Mouse (Mus musculus) mesoderm, embryonic 11.5 days (tissue): ENCODE data around the gene Prrx2.

Experiments
- DNase-seq: peaks from one replicate; pipeline ENCODE4 v3.0.0-alpha.2; 2012; ENCODE audit warnings: low read depth, low spot score

The Prrx2 gene

GRCm38 (mm10) chr2:30823385-30824153, 11.2 kb upstream of the Prrx2 start:
- no peak for DNase-seq

DNA sequence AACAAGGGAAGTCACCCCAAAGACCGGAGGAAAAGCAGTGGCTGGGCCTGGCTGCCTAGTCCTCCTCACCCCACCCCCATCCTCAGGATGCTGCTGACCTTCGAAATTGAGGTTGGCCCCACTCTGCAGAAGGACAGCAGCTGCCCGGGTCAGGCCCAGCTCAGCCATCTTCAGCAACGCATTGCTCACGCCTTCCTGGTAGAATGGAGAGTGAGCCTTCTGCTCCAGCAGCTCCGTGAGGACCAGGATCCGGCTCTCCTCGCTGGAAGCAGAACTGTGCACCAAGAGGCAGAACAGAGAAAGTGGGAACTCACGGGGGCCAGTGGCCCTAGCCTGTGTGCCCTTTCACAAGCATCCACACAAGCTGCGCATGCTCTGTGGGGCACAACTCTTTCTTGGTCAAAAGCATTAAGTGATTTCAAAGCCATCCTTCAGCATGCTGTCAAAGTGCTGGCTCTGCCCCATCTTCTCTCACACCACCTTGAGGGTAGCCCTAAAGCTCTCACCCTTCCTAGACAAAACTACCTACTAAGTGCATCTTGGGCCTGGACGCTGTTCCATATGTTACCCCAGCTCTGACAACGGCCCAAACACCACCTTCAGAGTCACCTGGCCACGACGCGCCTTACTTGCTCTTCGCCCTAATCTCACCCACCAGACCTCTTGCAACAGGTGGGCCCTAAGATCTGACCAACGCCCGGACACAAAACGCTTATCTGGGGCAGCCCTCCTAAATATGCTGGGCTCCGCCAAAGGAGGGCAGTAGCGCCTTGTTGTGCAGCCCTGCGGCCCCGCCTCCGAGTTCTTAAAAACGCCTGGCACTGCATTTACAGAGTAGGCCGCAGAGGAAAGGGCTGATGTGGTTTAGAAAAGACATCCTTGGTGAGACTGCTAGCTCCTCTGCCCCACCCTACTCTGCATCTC, 7.7 kb upstream of the Prrx2 start:
- peak; percentile 54 for DNase-seq

DNA sequence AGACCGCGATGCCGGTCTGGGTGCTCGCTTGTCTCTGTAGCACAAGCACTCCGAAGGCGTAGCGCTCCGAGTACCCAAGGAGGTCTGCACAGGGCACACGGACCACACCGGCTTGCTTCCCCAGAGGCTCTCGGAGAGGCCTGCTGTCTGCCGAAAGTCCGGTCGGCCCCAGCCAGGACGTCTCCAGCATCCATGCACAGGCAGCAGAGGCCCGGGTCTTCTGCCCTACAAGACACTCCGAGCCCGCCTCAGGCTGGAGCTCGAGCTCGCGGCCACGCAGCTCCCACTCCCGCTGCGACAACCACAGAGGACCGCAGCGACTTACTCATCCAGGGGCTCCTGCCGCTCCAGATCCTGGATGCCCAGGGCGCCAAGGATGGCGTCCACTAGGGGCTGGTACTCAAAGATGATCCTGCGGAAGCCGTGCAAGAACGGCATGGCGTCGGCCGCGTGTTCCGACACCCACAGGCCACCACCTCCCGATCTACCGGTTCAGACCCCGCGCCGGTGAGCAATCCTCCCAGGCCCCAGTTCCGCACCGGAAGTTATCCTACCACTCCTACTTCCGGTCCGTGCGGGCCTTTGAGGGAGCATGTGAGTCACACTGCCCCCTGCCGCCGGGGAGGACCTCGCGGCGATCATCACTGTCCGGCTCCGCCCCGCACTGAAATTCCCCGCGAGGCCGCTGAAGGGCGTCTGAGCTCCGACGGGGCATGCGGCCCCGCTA, 6.9 kb upstream of the Prrx2 start:
- DNase-seq: peak; percentile 97

DNA sequence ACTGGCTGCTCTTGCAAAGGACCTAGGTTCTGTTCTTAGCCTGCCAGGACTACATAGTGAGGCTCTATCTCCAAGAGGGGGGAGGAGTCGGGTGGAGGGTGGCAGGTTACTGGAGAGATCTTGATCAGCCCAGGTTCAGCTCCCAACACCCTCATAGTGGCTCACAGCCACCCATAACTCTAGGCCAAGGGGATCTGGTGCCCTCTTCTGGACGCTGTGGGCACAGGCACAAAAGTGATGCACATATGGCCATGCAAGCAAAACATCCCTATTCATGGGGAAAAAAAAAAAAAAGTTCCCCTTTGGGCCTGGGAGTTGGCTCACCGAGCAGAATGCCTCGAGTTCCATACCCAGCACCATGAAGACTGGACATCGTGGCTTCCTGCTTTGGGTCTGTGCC, 5.5 kb upstream of the Prrx2 start:
- DNase-seq: no peak

GRCm38 (mm10) chr2:30830283-30830795, 4.4 kb upstream of the Prrx2 start, which contains the start of gene Asb6:
Asb6 (minus strand) TSS chr2:30830333.
- peak; percentile 60 for DNase-seq

DNA sequence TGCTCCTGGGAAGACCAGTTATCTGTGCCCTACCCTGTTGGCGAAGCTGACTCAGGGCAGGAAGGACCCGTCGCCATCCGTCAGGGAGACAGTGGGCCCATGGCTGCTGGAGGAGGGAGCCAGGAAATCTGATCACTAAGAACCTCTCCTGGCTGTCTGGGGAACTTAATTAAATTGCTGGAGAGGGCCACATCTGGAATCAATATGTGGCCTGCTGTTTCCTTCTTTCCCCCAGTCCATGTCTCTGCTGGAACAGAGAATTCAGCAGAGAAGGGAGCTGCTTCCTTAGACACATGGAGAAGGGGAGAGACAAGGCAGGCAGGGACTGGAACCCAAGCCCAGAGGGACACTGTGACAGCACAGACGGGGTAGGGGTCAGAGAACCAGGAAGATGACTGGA, 1.1 kb upstream of the Prrx2 start:
- DNase-seq: peak; percentile 73

DNA sequence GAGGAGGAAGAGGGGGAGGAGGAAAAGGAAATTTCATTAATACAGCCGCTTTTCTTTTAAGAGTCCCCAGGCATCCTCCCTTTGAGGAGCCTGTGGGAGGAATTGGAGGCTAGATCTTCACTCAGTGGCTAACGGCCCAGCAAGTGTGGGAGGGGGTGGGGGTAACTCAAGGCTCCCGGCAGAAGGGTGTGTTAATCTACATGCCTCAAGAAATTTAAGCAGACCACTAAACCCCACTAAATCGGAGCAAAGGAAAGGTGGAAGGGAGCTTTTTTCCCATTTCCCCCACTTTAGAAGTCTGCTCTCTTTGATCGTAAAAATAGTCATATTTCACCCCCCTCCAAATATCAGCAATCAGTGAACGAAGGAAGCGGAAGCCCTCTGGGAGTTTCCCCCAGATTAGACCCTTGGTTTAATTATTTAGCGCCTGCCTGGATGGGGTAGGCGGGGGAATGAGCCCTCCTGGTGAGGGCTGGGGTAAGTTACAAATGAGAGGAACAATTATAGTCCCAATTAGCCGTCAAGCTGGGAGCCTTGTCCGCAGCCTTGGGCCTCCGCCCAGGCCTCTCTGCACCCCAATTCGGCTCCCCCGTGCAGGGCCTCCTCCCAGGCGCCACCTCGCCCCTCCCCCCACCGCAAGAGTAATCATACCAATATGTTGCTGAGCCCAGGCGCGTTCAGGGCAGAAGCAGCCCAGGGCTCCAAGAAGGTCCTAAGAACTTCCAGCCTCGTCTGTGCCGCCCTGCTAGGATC, 1.6 kb downstream of the Prrx2 start:
- no peak for DNase-seq

DNA sequence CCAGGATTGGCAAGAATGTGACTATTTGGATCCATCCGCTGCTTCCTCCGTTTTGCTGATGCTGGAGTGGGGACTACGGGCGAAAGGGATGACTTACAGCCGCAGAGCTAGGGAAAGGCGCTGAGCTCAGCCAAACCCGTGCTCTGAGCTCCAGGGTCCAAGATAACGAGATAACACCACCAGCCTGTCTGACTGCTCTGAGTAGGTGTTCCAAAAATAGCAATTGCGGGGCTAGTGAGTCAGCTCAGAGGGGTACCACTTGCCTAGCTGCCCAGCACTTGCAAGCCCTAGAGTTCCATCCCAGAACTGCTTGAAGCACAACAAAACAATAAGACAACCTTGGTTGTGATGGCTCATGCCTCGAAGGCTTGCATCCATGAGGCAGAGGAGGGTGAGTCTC, 7.8 kb downstream of the Prrx2 start:
- no peak for DNase-seq

DNA sequence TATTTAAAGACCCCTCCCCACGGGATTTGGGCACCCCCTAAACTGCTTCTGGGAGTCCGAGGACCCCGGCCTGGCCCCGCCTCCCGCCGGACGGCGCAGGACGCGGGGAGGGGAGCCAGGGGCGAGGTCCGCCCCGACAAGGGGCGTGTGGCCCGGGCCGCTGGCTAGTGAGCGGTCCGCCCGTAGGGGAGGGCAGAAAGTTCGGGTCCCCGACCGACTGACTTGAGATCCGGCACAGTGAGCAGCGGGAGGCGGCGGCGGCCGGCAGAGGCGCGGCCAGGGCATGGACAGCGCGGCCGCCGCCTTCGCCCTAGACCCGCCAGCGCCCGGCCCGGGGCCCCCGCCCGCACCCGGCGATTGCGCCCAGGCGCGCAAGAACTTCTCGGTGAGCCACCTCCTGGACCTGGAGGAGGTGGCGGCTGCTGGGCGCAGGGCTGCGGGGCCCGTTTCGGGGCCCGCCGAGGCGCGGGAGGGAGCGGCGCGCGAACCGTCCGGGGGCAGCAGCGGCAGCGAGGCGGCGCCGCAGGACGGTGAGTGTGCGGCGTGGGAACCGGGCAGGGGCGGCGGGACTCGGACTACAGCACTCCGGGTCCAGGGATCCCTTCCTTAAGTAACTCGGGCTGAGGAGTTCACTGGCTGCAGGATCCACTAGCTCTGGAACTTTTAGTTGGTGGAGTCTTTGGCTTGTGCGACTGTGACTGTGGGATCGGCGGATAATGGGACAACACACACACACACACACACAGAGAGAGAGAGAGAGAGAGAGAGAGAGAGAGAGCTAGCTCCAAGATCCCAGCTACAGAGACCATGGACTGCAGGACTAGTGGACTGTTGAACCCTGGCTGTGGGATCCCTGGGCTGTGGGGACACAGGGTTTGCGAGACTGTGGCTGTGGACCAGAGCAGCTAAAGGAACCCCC, 10.6 kb downstream of the Prrx2 start:
- no peak for DNase-seq

- no peak for DNase-seq
Observed at GRCm38 (mm10) chr2:30846236-30846635, 11.5 kb downstream of the Prrx2 start.

DNA sequence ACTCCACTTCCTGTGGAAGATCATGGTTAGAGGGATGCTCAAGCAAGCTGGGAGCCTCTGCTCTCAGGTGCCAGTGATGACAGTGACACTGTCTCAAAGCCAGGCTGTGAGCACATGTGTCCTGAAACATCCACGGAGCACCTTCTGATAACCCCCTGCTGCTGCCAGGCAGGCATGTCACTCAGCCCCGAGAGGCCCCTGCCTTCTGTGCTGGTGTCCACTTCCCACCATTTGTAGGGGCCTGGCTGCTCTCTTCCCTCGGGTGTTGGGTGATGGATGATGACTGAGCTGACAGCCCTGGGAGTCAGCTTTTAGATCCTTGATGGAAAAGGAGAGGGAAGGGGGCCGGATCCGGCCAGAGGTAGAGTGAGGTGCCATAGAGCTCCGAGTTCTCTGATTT, 12.0 kb downstream of the Prrx2 start:
- no peak for DNase-seq

DNA sequence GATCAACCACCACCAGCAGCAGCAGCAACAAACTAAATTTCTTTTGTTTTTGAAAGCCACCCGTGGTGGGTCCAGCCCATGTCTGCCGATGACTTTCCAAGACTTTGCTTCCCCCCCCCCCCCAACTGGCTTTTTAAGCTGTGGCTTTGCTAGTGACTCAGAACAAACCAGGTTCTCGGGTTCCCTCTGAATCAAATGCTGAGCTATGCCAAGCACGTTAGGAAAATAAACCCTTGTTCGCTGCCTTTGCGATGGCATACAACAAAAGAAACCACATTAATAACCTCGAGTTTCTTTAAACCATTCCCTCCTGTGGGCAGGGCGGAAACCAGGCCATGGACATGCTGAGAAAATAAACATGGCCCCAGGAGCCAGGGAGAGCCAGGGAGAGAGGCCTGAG, 13.4 kb downstream of the Prrx2 start:
- DNase-seq: no peak

- DNase-seq: no peak
Observed at GRCm38 (mm10) chr2:30850581-30850980, 15.8 kb downstream of the Prrx2 start.

DNA sequence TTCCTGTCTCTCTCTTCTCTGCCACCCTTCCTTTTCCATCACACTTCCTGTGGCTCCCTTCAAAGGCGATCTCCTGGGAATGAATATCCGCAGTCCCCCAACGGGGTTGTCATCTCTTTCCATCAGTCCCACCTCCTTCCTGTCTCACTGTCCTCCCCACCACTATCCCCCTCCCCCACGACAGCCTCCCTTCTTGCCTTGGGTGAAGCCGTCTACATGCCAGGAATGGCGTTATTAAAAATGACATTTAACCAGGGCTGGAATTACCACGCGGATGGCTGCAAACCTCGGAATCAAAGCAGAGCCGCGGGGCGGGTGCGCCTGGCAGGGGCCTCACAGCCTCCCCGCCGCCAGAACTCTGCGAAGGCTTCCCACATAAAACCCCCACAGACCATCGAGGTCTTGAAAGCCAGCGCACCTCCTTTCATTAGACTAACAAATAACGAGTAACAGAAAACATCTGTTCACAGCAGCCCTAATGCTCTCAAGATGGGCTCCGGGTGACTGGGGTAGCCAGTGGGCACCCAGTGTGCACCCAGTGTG, 18.1 kb downstream of the Prrx2 start:
- no peak for DNase-seq

GRCm38 (mm10) chr2:30857076-30857475, 22.3 kb downstream of the Prrx2 start:
- DNase-seq: no peak

- no peak for DNase-seq
Observed at GRCm38 (mm10) chr2:30859782-30860181, 25.0 kb downstream of the Prrx2 start.

DNA sequence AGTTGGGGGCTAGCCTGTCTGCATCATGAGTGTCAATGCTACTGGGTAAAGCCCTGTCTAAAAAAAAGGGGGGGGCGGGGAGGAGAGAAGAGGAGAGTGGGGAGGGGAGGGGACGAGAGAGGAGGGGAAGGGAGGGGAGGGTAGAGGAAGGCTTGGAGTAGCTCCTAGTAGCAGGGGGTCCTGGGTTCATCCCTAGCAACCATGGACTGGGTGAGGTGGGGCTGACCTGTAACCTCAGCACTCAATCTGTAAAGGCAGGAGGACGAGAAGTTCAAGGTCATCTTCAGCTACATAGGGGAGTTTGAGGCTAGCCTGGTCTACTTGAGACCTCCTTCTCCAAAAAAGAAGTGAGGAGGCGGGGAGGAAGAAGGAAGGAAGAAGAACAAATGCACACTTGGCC, 27.3 kb downstream of the Prrx2 start:
- no peak for DNase-seq

- DNase-seq: no peak
Observed at GRCm38 (mm10) chr2:30863574-30863973, 28.8 kb downstream of the Prrx2 start.

GRCm38 (mm10) chr2:30864968-30865381, 30.2 kb downstream of the Prrx2 start:
- DNase-seq: no peak

DNA sequence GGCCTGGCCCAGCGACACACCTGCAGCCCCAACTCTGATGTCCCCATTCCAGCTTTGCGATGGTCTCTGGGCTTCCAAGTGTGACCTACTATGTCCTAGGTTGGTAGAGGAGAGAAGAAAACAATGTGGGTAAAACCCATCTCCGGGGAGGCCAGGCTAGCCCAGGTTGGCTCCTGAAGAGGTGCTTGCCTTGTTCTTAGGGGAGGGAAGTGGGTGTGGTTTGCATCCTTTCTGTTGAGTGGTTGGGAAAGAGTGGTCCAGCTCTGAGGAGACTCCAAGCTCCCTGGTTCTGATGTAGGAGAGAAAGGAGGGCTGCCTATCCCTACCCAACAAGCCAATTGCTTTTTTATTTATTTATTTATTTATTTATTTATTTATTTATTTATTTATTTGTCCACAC, 30.7 kb downstream of the Prrx2 start:
- DNase-seq: no peak
